Mouse (Mus musculus): ENCODE measurements around the gene Napsa. TPM values are rescaled to one million over a fixed set of nuclear protein-coding genes. Genes with fewer than 3 reads are reported as not detected.

Napsa gene
- polyA plus RNA-seq, 1 experiment from 2014 or later, result 3.1 TPM

- no peak for ATAC-seq
- peaks cover 88% of the 10 kb centered on the region for H3K27me3 ChIP-seq (replicated peaks)
- H3K9ac ChIP-seq, result no peak overlapping the region
- no peaks in the 10 kb centered on the region for H3K36me3 ChIP-seq
- no peaks in the 10 kb centered on the region for H3K4me1 ChIP-seq
- H3K27ac ChIP-seq, result no peak overlapping the region
- 2% methylated on average over 20 of the region's 20 CpGs for WGBS (ENCODE audit: insufficient replicate concordance)
- H3K4me3 ChIP-seq, result peak overlapping the region; percentile 26; the same call in 1 of the 2 replicates
- H3K4me2 ChIP-seq, result peak overlapping the region; percentile 50
- H3K9me3 ChIP-seq (replicated peaks), result no peaks in the 10 kb centered on the region
These were observed 31.1 kb downstream of the Napsa start for GRCm38 (mm10) chr7:44603186-44603855.

- no peak overlapping the region for H3K9ac ChIP-seq
- no peaks in the 10 kb centered on the region for H3K9me3 ChIP-seq (replicated peaks)
- H3K4me1 ChIP-seq, result no peaks in the 10 kb centered on the region
- H3K4me2 ChIP-seq, result peak overlapping the region; percentile 50
- H3K4me3 ChIP-seq, result peak overlapping the region; percentile 26
- H3K27me3 ChIP-seq (replicated peaks), result peaks cover 95% of the 10 kb centered on the region
- H3K27ac ChIP-seq, result no peak overlapping the region
- H3K36me3 ChIP-seq, result no peaks in the 10 kb centered on the region
- 5% methylated on average over 19 of the region's 25 CpGs for WGBS (ENCODE audit: insufficient replicate concordance)
- peak; percentile 48 for ATAC-seq
These were observed 32.0 kb downstream of the Napsa start for GRCm38 (mm10) chr7:44604139-44604606.

- no peak overlapping the region for H3K27ac ChIP-seq
- H3K36me3 ChIP-seq, result no peaks in the 10 kb centered on the region
- H3K4me2 ChIP-seq, result peak overlapping the region; percentile 50
- no peaks in the 10 kb centered on the region for H3K9me3 ChIP-seq (replicated peaks)
- no peak for ATAC-seq
- no peak overlapping the region for H3K9ac ChIP-seq
- H3K4me1 ChIP-seq, result no peaks in the 10 kb centered on the region
- peaks cover 93% of the 10 kb centered on the region for H3K27me3 ChIP-seq (replicated peaks)
- 5% methylated on average over 8 of the region's 8 CpGs for WGBS (ENCODE audit: insufficient replicate concordance)
- 0 out of 2 replicates have a peak overlapping the region, but pooled peaks have one; percentile 26 for H3K4me3 ChIP-seq
These were observed 32.4 kb downstream of the Napsa start for GRCm38 (mm10) chr7:44604619-44605018.

DNA sequence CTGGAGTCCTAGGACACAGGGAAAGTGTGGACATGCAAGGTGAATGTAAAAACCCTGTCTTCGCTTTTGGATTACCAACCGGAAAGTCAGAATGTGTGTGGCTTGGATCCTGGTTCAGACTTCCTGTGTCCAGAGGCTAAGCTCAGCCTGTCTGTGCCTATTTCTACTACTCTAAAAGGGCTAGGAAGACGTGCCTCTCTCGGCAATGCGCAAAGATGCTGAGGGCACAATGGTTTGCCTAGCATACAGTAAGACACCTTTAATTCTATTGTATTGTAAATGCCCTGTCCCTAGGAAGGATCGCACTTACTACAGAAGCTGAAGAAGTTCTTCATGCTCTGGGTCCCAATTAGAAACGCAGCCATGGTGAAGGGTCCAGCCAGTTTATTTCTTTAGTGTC lies 33.3 kb downstream of the Napsa start:
- no peaks in the 10 kb centered on the region for H3K36me3 ChIP-seq
- H3K9ac ChIP-seq, result no peak overlapping the region
- 38% methylated on average over 7 of the region's 7 CpGs for WGBS (ENCODE audit: insufficient replicate concordance)
- ATAC-seq, result no peak
- H3K4me3 ChIP-seq, result no peak overlapping the region
- no peak overlapping the region for H3K27ac ChIP-seq
- no peaks in the 10 kb centered on the region for H3K9me3 ChIP-seq (replicated peaks)
- no peaks in the 10 kb centered on the region for H3K4me1 ChIP-seq
- H3K27me3 ChIP-seq (replicated peaks), result peaks cover 93% of the 10 kb centered on the region
- no peak overlapping the region for H3K4me2 ChIP-seq

DNA sequence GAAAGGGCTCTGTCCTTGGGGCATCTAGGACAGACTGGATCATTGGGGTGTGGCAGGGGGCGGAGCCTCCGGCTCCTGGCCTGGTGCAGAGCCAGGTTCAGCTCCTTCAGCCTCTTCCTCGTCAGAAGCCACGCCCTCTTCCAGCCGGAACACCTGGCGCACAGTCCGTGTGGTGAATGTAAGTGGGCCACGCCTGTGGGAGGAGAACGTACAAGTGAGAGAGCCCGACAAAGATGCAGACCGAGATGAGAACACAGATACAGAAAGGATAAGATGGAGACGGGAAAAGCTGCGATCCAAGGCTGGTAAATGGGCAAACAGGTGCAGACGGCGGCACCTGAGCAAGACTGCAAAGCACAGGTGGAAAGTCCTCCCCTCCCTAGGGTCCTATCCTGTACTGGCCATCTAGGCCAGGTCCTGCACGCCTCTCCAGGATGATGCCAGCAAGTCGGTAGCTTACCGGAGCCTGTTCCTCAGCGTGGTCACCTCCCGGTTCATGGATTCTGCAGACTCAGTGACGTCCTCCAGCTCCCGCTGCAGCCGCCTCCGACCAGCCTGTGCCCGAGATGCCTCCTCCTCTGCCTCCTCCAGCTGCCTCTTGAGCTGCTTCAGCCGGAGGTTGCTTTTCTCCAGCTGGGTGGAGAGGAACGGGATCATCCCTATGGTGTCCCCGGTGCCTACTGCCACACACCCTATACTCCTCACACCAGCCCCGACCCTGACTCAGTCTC lies 34.2 kb downstream of the Napsa start:
- no peaks in the 10 kb centered on the region for H3K9me3 ChIP-seq (replicated peaks)
- no peak overlapping the region for H3K9ac ChIP-seq
- H3K4me1 ChIP-seq, result no peaks in the 10 kb centered on the region
- no peaks in the 10 kb centered on the region for H3K36me3 ChIP-seq
- H3K4me2 ChIP-seq, result no peak overlapping the region
- peak; percentile 30; the same call in 1 of the 2 replicates for ATAC-seq
- 8% methylated on average over 29 of the region's 29 CpGs for WGBS (ENCODE audit: insufficient replicate concordance)
- H3K27ac ChIP-seq, result no peak overlapping the region
- peaks cover 89% of the 10 kb centered on the region for H3K27me3 ChIP-seq (replicated peaks)
- no peak overlapping the region for H3K4me3 ChIP-seq

GRCm38 (mm10) chr7:44612192-44612591 lies 40.0 kb downstream of the Napsa start:
- no peak overlapping the region for H3K27ac ChIP-seq
- ATAC-seq, result no peak
- no peak overlapping the region for H3K4me3 ChIP-seq
- no peaks in the 10 kb centered on the region for H3K4me1 ChIP-seq
- H3K4me2 ChIP-seq, result no peak overlapping the region
- H3K9me3 ChIP-seq (replicated peaks), result no peaks in the 10 kb centered on the region
- no peaks in the 10 kb centered on the region for H3K36me3 ChIP-seq
- 47% methylated on average over 7 of the region's 7 CpGs for WGBS (ENCODE audit: insufficient replicate concordance)
- H3K27me3 ChIP-seq (replicated peaks), result peaks cover 81% of the 10 kb centered on the region
- no peak overlapping the region for H3K9ac ChIP-seq

- no peaks in the 10 kb centered on the region for H3K4me1 ChIP-seq
- H3K9ac ChIP-seq, result no peak overlapping the region
- H3K9me3 ChIP-seq (replicated peaks), result no peaks in the 10 kb centered on the region
- H3K4me2 ChIP-seq, result no peak overlapping the region
- no peak for ATAC-seq
- H3K36me3 ChIP-seq, result no peaks in the 10 kb centered on the region
- WGBS (ENCODE audit: insufficient replicate concordance), result 10% methylated on average over 20 of the region's 20 CpGs
- H3K27me3 ChIP-seq (replicated peaks), result peaks cover 66% of the 10 kb centered on the region
- no peak overlapping the region for H3K27ac ChIP-seq
- no peak overlapping the region for H3K4me3 ChIP-seq
These were observed 42.0 kb downstream of the Napsa start for GRCm38 (mm10) chr7:44614041-44614688.

DNA sequence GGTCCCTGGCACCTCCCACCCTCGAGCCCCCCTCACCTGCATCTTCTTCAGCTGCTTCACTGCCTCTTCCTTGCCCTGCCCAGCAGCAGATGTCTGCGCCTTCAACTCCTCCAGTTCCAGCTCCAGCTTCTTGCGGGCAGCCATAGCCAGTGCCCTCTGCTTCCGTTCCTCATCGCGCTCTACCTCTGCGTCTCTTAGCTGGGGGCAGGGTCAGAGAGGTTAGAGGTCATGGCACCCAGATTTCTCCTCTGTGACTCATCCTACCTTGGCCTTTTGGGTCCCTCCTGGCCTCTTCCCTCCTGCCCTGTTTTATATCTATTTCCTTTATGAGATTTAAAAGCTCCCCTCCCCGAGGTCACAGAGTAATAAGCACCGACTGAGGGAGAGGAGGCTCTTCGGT lies 43.1 kb downstream of the Napsa start:
- Histone ChIP-seq H3K4me2 (no peak overlapping the region), H3K9ac (no peak overlapping the region), H3K27me3 (replicated peaks) (peaks cover 57% of the 10 kb centered on the region), H3K9me3 (replicated peaks) (no peaks in the 10 kb centered on the region), H3K4me3 (no peak overlapping the region), H3K27ac (no peak overlapping the region), H3K36me3 (no peaks in the 10 kb centered on the region), H3K4me1 (no peaks in the 10 kb centered on the region)
- no peak for ATAC-seq
- WGBS (ENCODE audit: insufficient replicate concordance), result 9% methylated on average over 10 of the region's 10 CpGs

DNA sequence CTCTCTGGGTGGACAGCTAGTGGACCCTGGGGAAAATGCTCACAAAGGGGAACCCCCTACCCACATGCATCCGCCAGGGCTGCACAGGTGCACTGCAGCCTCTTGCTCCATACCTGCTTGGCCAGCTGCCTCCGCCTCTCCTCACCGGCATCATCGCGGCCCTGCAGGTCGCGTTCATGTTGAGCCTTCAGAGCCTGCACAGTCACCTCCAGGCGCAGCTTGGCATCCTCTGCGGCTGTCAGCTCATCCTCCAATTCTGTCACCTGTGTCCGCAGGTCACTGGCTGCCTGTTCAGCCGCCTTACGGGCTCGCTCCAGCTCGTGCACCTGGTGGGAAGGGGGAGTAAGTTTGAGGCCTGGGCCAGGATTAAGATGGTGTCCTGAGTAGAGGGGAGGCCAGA lies 43.8 kb downstream of the Napsa start:
- peaks cover 53% of the 10 kb centered on the region for H3K27me3 ChIP-seq (replicated peaks)
- H3K4me1 ChIP-seq, result no peaks in the 10 kb centered on the region
- no peaks in the 10 kb centered on the region for H3K9me3 ChIP-seq (replicated peaks)
- H3K27ac ChIP-seq, result no peak overlapping the region
- no peak overlapping the region for H3K9ac ChIP-seq
- H3K36me3 ChIP-seq, result no peaks in the 10 kb centered on the region
- ATAC-seq, result no peak
- no peak overlapping the region for H3K4me2 ChIP-seq
- WGBS (ENCODE audit: insufficient replicate concordance), result 55% methylated on average over 14 of the region's 14 CpGs
- H3K4me3 ChIP-seq, result no peak overlapping the region

DNA sequence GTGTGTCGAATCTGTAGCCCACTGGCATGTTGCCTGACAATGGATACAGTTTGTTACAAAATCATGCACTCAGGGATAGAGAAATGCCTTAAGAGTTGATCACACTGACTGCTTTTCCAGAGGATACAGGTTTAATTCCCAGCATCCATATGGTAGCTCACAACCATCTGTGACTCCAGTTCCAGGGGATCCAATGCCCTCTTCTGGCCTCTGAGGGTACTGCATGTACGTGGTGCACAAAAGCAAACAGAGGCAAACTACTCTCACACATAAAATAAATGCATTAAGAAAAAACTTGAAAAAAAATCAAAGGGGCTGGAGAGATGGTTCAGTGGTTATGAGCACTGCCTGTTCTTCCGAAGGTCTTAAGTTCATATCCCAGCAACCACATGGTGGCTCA lies 44.9 kb downstream of the Napsa start:
- no peaks in the 10 kb centered on the region for H3K4me1 ChIP-seq
- no peak overlapping the region for H3K4me3 ChIP-seq
- H3K4me2 ChIP-seq, result no peak overlapping the region
- H3K27me3 ChIP-seq (replicated peaks), result peaks cover 49% of the 10 kb centered on the region
- H3K9ac ChIP-seq, result no peak overlapping the region
- 44% methylated on average over 3 of the region's 3 CpGs for WGBS (ENCODE audit: insufficient replicate concordance)
- no peak overlapping the region for H3K27ac ChIP-seq
- H3K9me3 ChIP-seq (replicated peaks), result 0 out of 2 replicates have a peak, but pooled peaks cover 1% of the 10 kb centered on the region
- H3K36me3 ChIP-seq, result no peaks in the 10 kb centered on the region
- no peak for ATAC-seq

GRCm38 (mm10) chr7:44623714-44624542 lies 51.7 kb downstream of the Napsa start:
- no peaks in the 10 kb centered on the region for H3K36me3 ChIP-seq

More at GRCm38 (mm10) chr7:44623714-44624542, 51.7 kb downstream of the Napsa start:
- Histone ChIP-seq H3K4me3 (no peak overlapping the region), H3K4me2 (no peak overlapping the region), H3K4me1 (no peaks in the 10 kb centered on the region), H3K9me3 (replicated peaks) (0 out of 2 replicates have a peak, but pooled peaks cover 3% of the 10 kb centered on the region), H3K27me3 (replicated peaks) (peaks cover 11% of the 10 kb centered on the region), H3K27ac (no peak overlapping the region), H3K9ac (no peak overlapping the region)
- ATAC-seq, result no peak
- WGBS (ENCODE audit: insufficient replicate concordance), result 40% methylated on average over 18 of the region's 18 CpGs
